Mouse (Mus musculus) lung, postnatal 4 days (tissue): Measurements from ENCODE around the gene A430005L14Rik.
"Not testable (repeated sequence)": the region's sequence is repeated elsewhere in the genome, so short reads cannot be mapped to it uniquely, and the experiment has no call there.

Experiments
- DNase-seq, 2 experiments: peaks; one replicate each; pipeline ENCODE4 v3.0.0; 2021

A430005L14Rik gene

GRCm38 (mm10) chr4:153956569-153957405 is at the start of gene A430005L14Rik:
Gene A430005L14Rik, plus strand, starts transcription at chr4:153957237.
- DNase-seq, result peak; percentile 96 to 99

GRCm38 (mm10) chr4:153907573-153907972 is 49.5 kb upstream of the A430005L14Rik start:
- DNase-seq, result peak; percentile 29 to 55

GRCm38 (mm10) chr4:153913635-153914034 is 43.4 kb upstream of the A430005L14Rik start:
- DNase-seq, result no peak

- no peak for DNase-seq
Measured at GRCm38 (mm10) chr4:153917773-153918500, 39.1 kb upstream of the A430005L14Rik start.

- DNase-seq, result no peak
Measured at GRCm38 (mm10) chr4:153920517-153921233, 36.4 kb upstream of the A430005L14Rik start.

- not testable (repeated sequence) for DNase-seq
Measured at GRCm38 (mm10) chr4:153922090-153922489, 34.9 kb upstream of the A430005L14Rik start.

- DNase-seq, result no peak
Measured at GRCm38 (mm10) chr4:153928772-153929299, 28.2 kb upstream of the A430005L14Rik start.

- DNase-seq, result no peak
Measured at GRCm38 (mm10) chr4:153929425-153929824, 27.6 kb upstream of the A430005L14Rik start.

GRCm38 (mm10) chr4:153929921-153930320 is 27.1 kb upstream of the A430005L14Rik start:
- no peak for DNase-seq

- DNase-seq, result peak in 1 of 2 experiments; percentile 26
Measured at GRCm38 (mm10) chr4:153943243-153943642, 13.8 kb upstream of the A430005L14Rik start.

GRCm38 (mm10) chr4:153944261-153944660 is 12.8 kb upstream of the A430005L14Rik start:
- DNase-seq, result no peak

GRCm38 (mm10) chr4:153945741-153946140 is 11.3 kb upstream of the A430005L14Rik start:
- DNase-seq, result no peak

- DNase-seq, result no peak
Measured at GRCm38 (mm10) chr4:153950372-153950771, 6.7 kb upstream of the A430005L14Rik start.

GRCm38 (mm10) chr4:153951150-153951549 is 5.9 kb upstream of the A430005L14Rik start:
- DNase-seq, result no peak

GRCm38 (mm10) chr4:153951692-153952091 is 5.3 kb upstream of the A430005L14Rik start:
- no peak for DNase-seq

GRCm38 (mm10) chr4:153955651-153956050 is 1.4 kb upstream of the A430005L14Rik start:
- DNase-seq, result no peak

GRCm38 (mm10) chr4:153957444-153958250 is 610 bp downstream of the A430005L14Rik start:
- DNase-seq, result no peak

GRCm38 (mm10) chr4:153962631-153963030 is 5.6 kb downstream of the A430005L14Rik start:
- no peak for DNase-seq

- DNase-seq, result no peak
Measured at GRCm38 (mm10) chr4:153966651-153967050, 9.6 kb downstream of the A430005L14Rik start.

- DNase-seq, result no peak
Measured at GRCm38 (mm10) chr4:153967556-153967955, 10.5 kb downstream of the A430005L14Rik start.

- no peak for DNase-seq
Measured at GRCm38 (mm10) chr4:153968063-153968462, 11.0 kb downstream of the A430005L14Rik start.
